Mouse (Mus musculus): ENCODE data around the gene Elk4.

Gene Elk4

GRCm38 (mm10) chr1:132065475-132066172 is 58.2 kb downstream of the Elk4 start:
- no peak for DNase-seq (ENCODE audit: low spot score in 2 of 2)

- DNase-seq (ENCODE audit: low spot score in 2 of 2) = peak; percentile 25 to 37
Observed at GRCm38 (mm10) chr1:132067261-132068255, 60.2 kb downstream of the Elk4 start, which contains the start of gene Mfsd4a. Mfsd4a (minus strand) TSS chr1:132068062.

GRCm38 (mm10) chr1:132069436-132069835 is 62.0 kb downstream of the Elk4 start:
- no peak for DNase-seq (ENCODE audit: low spot score in 2 of 2)

GRCm38 (mm10) chr1:132070659-132071058 is 63.3 kb downstream of the Elk4 start:
- no peak for DNase-seq (ENCODE audit: low spot score in 2 of 2)

GRCm38 (mm10) chr1:132075576-132075975 is 68.2 kb downstream of the Elk4 start:
- no peak for DNase-seq (ENCODE audit: low spot score in 2 of 2)

GRCm38 (mm10) chr1:132078413-132078812 is 71.0 kb downstream of the Elk4 start:
- DNase-seq (ENCODE audit: low spot score in 2 of 2) = no peak

Measured in frontal cortex, postnatal 14 days (tissue).